Mouse (Mus musculus) granulocyte monocyte progenitor cell, adult 5-6 weeks (primary cell): ENCODE measurements around the gene Calhm1. TPM values are rescaled to one million over a fixed set of nuclear protein-coding genes. Genes with fewer than 3 reads are reported as not detected.
A peak's percentile ranks its signal among the peaks of the same experiment; 100 is the strongest.

Source experiments
- ATAC-seq: replicated peaks from 2 replicates; pipeline ENCODE4 v1.8.0; 2016; ENCODE audit warnings: mild to moderate bottlenecking, moderate TSS enrichment, inconsistent platforms; ENCODE audit not compliant: poor library complexity, severe bottlenecking
- total RNA-seq, 2 experiments: library from RNA; stranded (forward) in 1 of 2; stranded (reverse) in 1 of 2; fragments of 200-712, 200-1000 nt in 1 of 2; fragments of >200 nt in 1 of 2; fragmentation: Nextera tagmentation in 1 of 2; gene quantifications; 2 replicates each; pipeline ENCODE4 v1.2.3; 2014 to 2017

The Calhm1 gene
- total RNA-seq (2014; fragmentation: Nextera tagmentation) (not detected in 2 replicates), total RNA-seq (2017) (not detected in 2 replicates)

DNA sequence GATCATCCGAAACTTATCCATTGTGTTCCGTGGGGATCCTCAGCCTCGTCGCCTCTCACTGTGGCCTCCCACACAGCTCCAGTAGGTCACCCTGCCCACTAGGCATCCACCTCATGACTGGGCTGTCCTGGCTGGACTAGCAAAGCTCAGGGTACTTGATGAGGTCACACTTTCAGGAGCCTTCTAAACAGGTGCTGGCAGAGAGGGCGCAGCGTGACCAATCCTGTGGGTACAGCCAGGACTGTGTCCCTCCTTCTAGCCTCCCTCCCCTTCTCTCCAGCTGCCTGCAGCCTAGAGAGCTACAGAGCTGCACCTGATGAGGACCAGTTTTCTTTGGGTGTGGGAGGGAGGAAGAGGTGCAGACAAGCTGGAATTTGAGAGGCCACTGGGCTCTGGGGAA, at the start of gene Calhm1:
Gene Calhm1 (minus strand): TSS at position 101 of the 400 bp plus-strand sequence.
- no peak for ATAC-seq

DNA sequence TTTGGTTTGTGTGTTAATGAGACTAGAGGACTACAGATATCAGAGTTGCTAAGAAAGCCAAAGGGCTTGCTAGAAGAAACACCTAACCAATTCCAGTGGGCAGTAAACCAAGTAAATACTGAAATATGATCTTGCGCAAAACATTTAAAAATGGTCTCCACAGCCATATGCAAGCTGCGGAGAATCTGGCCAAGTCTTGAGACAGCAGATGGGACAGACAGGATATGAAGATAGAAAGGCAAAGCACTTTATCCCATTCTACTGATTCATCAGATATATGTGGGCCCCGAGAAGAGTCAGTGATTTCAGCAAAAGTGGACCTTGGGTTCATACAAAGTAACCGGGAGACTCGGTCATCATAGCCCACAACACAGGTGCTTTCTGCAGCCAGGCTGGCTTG, 48.1 kb upstream of the Calhm1 start:
- no peak for ATAC-seq

GRCm38 (mm10) chr19:47188515-47189128, 44.6 kb upstream of the Calhm1 start:
- no peak for ATAC-seq

DNA sequence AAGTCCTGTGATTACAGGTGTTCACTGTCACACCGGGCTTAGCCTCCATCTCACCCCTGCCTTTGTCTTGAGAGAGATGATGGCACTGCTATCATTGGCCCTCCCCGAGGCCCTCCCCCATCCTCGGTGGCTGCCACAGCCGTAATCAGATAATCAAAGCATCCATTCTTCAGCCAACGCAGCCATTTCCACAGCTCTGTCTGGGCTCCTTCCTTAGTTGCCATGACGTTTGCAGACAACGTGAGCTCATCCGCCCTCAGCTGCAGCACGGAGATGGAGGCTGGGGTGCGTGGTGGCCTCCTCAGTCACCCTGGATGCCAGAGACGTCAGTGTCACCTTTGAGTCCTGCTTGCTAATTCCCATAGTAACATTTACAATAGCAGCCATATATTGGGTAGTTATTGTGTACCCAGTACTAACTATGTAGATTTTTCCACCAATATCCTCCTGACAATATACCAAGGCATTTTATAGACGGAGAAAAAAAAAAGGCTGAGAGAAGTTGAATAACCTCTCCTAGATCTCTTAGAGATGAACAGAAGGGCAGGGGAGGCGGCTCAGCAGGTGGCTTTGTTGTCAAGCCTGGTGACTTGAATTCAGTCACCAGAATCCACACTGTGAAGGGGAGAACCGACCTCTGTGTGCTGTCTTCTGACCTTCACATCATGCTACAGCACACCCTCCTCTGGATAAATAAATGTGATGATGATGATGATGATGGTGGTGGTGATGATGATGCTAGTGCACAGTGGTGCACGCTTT, 42.6 kb upstream of the Calhm1 start:
- ATAC-seq, result no peak

DNA sequence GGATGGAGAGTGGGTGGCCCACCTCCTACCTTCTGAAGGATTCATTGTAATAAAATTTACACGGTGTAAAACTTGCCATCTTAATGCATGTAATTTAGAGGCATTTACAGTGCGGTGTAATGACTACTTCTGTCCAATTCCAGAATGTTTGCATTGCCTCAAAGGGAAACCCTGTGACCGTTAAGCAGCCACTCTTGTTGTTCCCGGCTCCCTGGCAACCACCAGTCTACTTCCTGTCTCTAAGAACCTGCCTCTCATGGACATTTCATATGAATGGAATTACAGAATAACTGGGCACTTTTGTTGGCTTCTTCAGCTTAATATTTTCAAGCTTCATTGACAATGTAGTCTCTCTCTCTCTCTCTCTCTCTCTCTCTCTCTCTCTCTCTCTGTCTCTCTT, 40.7 kb upstream of the Calhm1 start:
- ATAC-seq, result no peak

DNA sequence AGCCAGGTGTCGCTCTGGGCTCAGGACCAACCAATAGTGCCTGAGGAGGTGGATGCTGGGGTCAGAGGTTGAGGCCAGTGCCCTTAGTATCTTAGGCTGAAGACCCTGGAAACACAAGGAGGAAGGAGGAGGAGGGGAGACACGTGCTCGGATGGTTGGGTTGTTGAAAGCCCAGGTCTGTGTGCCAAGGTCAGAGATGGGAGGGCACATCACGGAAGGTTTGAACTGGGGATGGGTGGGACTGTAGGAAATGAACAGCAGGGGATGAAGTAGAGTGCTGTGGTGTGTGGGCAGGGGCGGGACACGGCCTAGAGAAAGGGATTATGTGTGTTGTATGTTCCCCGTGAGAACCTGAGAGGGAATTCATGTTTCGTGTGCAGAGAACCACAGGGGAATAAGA, 40.2 kb upstream of the Calhm1 start:
- no peak for ATAC-seq

DNA sequence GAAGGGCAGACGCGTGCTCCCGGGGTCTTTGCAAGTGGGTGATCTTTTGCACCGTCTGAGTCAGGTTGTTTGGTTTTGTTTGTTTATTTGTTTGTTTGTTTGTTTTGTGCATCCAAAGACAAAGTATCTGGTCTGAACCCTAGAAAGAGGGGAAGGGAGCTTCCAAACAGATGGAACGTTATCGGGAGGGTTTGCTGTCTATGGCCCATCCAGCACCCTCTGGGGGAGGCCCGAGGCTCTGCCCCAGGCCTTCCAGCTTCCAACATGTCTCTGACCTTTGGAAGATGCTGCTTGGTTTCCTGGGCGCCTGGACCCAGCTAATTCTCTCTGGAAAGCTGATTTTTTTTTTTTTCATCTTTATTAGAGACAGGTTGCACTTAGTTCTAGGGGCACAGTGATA, 36.0 kb upstream of the Calhm1 start:
- ATAC-seq, result no peak

DNA sequence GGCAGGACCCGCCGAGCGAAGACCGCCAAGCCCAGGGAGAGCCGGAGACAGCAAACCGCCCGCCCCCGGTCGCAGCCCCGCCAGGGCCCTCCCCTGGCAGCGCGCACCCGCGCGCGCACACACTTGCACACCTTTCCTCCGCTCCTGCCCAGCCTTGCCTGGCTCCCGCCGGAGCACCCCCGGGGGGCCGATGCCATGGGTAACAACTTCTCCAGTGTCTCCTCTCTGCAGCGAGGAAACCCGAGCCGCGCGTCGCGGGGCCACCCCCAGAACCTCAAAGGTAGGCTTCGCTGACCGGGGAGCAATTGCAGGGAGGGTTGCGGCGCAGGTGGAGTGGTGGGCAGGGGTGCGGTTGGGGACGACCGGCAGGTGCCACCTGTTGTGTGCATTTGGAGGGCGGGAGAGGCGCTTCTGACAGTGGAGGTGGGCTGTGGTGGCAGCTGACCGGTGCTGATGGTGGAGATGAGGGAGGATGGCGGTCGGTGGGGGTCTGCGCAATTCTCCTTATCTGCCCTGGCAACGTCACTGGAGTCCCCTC, 35.3 kb upstream of the Calhm1 start:
- no peak for ATAC-seq

GRCm38 (mm10) chr19:47178431-47179271, 34.6 kb upstream of the Calhm1 start, which contains the start of gene Neurl1a:
TSS of gene Neurl1a (plus strand) at chr19:47178820.
- peak; percentile 35 for ATAC-seq

- peak; percentile 33; the same call in 1 of the 2 replicates for ATAC-seq
These were observed 33.9 kb upstream of the Calhm1 start for GRCm38 (mm10) chr19:47178001-47178400.

- no peak for ATAC-seq
These were observed 33.0 kb upstream of the Calhm1 start for GRCm38 (mm10) chr19:47176916-47177505.

- no peak for ATAC-seq
These were observed 31.4 kb upstream of the Calhm1 start for GRCm38 (mm10) chr19:47175472-47175871.

DNA sequence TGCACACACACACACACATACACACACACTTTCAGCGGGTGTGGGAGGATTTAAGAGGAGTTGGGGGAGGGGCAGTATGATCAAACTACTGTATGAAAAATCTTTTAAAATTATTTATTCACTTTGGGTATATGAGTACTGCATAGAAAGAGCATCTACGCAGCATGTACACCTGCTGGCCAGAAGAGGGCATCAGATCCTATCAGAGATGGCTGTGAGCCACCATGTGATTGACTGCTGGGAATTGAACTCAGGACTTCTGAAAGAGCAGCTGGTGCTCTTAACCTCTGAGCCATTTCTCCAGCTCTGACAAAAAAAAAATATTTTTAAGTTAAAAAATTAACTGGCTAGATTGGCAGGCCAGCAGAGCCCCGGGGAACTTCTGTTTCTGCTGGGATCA, 30.5 kb upstream of the Calhm1 start:
- ATAC-seq, result peak; percentile 52; the same call in 1 of the 2 replicates

GRCm38 (mm10) chr19:47168793-47169412, 24.8 kb upstream of the Calhm1 start:
- peak; percentile 81 for ATAC-seq

- ATAC-seq, result peak; percentile 88
These were observed 24.2 kb upstream of the Calhm1 start for GRCm38 (mm10) chr19:47168223-47168622.

DNA sequence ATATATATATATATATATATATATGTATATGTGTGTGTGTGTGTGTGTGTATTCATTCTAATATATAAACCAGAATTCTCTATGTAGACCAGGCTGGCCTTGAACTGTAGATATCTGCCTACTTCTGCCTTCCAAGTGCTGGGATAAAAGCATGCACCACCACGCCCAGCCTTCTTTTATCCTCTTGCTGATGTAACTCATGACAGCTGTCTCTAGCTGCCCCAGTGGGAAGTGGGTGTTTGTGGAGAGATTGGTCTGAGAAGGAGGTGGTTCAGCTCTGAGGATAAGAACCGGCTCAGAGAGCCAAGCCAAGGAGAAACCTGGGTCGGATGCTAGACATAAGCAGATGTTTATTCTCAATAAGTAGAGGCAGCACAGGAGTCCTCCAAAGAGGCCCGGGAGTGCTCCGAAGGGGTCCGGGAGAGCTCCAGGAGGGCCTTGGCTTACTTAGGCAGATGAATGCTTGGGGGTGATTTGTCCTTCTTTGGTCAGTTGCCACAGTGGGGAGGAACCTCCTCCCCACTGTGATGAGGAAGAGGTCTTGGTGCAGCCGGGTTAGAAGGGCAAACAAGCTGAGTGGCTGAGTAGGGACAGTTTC, 23.7 kb upstream of the Calhm1 start:
- ATAC-seq, result peak; percentile 19; the same call in 1 of the 2 replicates

GRCm38 (mm10) chr19:47166758-47167157, 22.7 kb upstream of the Calhm1 start:
- ATAC-seq, result no peak

- no peak for ATAC-seq
These were observed 19.2 kb upstream of the Calhm1 start for GRCm38 (mm10) chr19:47163176-47163744.

- ATAC-seq, result no peak
These were observed 17.6 kb upstream of the Calhm1 start for GRCm38 (mm10) chr19:47161669-47162068.
